Mouse (Mus musculus) cerebellum, adult 2 months (tissue): ENCODE measurements around the gene Fam149b. TPM values are rescaled to one million over a fixed set of nuclear protein-coding genes. Genes with fewer than 3 reads are reported as not detected.

ENCODE experiments used
- DNase-seq, 2 experiments: peaks; one replicate each; pipeline ENCODE4 v3.0.0; 2021
- H3K27ac ChIP-seq: fragments of 200-500 bp; 2 replicates; pipeline ENCODE4 v1.5.1; 2012; ENCODE audit warnings: low read length, control low read depth, inconsistent platforms; ENCODE audit not compliant: insufficient read depth
- H3K27me3 ChIP-seq: fragments of 200-500 bp; 2 replicates; pipeline ENCODE4 v1.6.1; 2012; ENCODE audit warnings: inconsistent platforms, mild to moderate bottlenecking, low read length, moderate library complexity; ENCODE audit not compliant: control insufficient read depth, insufficient read depth
- H3K4me1 ChIP-seq: fragments of 200-500 bp; 2 replicates; pipeline ENCODE4 v1.6.1; 2011; ENCODE audit warnings: low read length; ENCODE audit not compliant: control insufficient read depth, insufficient read depth
- H3K4me3 ChIP-seq: fragments of 200-500 bp; replicated peaks from 2 replicates; pipeline ENCODE3; 2011; ENCODE audit warnings: mild to moderate bottlenecking, low read depth, low read length, control low read depth; ENCODE audit not compliant: insufficient read depth
- CTCF ChIP-seq: fragments of 200-500 bp; IDR thresholded peaks from 2 replicates; pipeline ENCODE4 v1.5.1; 2011; ENCODE audit warnings: low read depth, mild to moderate bottlenecking, control low read depth, low read length, moderate library complexity, borderline replicate concordance; ENCODE audit not compliant: insufficient read depth
- POLR2A ChIP-seq: fragments of 200-500 bp; IDR thresholded peaks from 2 replicates; pipeline ENCODE4 v1.6.1; 2011; ENCODE audit warnings: low read length, control low read depth, borderline replicate concordance; ENCODE audit not compliant: insufficient read depth
- WGBS: fragments of 180-500 bp; shearing (Covaris S2); methylation state at CpG from one replicate; pipeline ENCODE4 v1.1.7; 2018; 5-methylcytosine and 5-hydroxymethylcytosine counted together
- polyA plus RNA-seq: library from polyadenylated mRNA; depleted of rRNA; stranded (reverse); fragments of >200 nt; gene quantifications from 2 replicates; pipeline ENCODE4 v1.2.3, GENCODE M21; 2012

Gene Fam149b
- polyA plus RNA-seq, 1 experiment: 59.0 TPM

- H3K27me3 ChIP-seq: no peaks in the 10 kb centered on the region
- DNase-seq: peak; percentile 94 to 98
- TF ChIP-seq POLR2A (peak; percentile 68), CTCF (peak; percentile 67)
- WGBS: under 1% methylated on average over 68 of the region's 68 CpGs
- no peaks in the 10 kb centered on the region for H3K4me1 ChIP-seq
- peak within 1 kb of the TSS; percentile 92 for H3K27ac ChIP-seq
- H3K4me3 ChIP-seq: peak within 1 kb of the TSS; percentile 90
Measured at GRCm38 (mm10) chr14:20393205-20393913, 45.4 kb downstream of the Fam149b start, which contains the start of gene Mrps16. Gene Mrps16 (minus strand): TSS chr14:20393634.

- Histone ChIP-seq H3K27ac (no peak overlapping the region), H3K4me1 (no peaks in the 10 kb centered on the region), H3K4me3 (no peak overlapping the region), H3K27me3 (no peaks in the 10 kb centered on the region)
- TF ChIP-seq POLR2A (no peak), CTCF (no peak)
- DNase-seq: no peak
- 57% methylated on average over 9 of the region's 9 CpGs for WGBS
Measured at GRCm38 (mm10) chr14:20397220-20397619, 49.3 kb downstream of the Fam149b start.

DNA sequence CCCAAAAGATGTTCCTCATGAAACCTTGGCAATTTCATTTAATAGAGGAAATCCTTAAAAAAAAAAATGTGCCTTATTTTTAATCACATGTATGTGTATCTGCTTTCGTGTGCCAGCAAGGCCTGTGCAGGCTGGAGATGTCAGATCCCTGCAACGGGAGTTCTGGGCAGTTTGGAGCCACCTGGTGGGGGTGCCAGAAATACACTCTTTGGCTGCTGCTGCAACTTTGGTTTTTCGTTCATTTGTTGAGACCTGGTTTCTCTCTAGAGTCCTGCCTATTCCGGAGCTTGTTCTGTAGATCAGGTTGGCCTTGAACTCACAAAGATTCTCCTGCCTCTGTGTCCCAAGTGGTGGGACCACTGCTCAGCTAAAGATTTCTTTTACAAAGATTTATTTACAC, 50.9 kb downstream of the Fam149b start:
- 26% methylated on average over 4 of the region's 4 CpGs for WGBS
- Histone ChIP-seq H3K4me3 (no peak overlapping the region), H3K27me3 (no peaks in the 10 kb centered on the region), H3K27ac (no peak overlapping the region), H3K4me1 (no peaks in the 10 kb centered on the region)
- TF ChIP-seq CTCF (no peak), POLR2A (no peak)
- no peak for DNase-seq

- no peak for DNase-seq
- Histone ChIP-seq H3K27ac (no peak overlapping the region), H3K4me1 (no peaks in the 10 kb centered on the region), H3K27me3 (no peaks in the 10 kb centered on the region), H3K4me3 (no peak overlapping the region)
- 35% methylated on average over 1 of the region's 1 CpGs for WGBS
- TF ChIP-seq CTCF: peak; percentile 45; the same call in 1 of the 2 replicates
- no peak for TF ChIP-seq POLR2A
Measured at GRCm38 (mm10) chr14:20400071-20400470, 52.1 kb downstream of the Fam149b start.

DNA sequence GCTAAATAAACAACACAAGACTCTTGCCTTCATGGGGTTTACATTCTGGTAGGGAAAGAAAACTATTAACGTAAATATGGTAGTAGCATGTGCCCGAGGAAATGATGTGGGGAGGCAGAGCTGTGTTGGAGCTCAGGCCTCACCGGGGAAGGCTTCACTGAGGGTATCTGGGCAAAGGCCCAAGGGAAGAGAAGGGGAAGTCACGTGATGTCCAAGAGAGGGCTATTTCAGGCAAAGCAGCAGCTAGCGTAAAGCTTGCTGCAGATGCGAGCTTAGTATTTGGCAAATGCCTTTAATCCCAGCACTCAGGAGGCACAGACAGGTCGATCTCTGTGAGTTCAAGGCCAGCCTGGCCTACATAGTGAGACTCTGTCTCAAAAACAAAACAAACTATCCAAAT, 74.3 kb downstream of the Fam149b start:
- TF ChIP-seq CTCF (no peak), POLR2A (no peak)
- H3K4me3 ChIP-seq: no peak overlapping the region
- DNase-seq: no peak
- no peaks in the 10 kb centered on the region for H3K4me1 ChIP-seq
- 41% methylated on average over 7 of the region's 7 CpGs for WGBS
- no peaks in the 10 kb centered on the region for H3K27me3 ChIP-seq
- H3K27ac ChIP-seq: no peak overlapping the region

- Histone ChIP-seq H3K4me1 (no peaks in the 10 kb centered on the region), H3K27me3 (no peaks in the 10 kb centered on the region), H3K27ac (no peak overlapping the region), H3K4me3 (no peak overlapping the region)
- TF ChIP-seq POLR2A (no peak), CTCF (no peak)
- no peak for DNase-seq
- WGBS: 94% methylated on average over 6 of the region's 6 CpGs
Measured at GRCm38 (mm10) chr14:20423046-20423445, 75.1 kb downstream of the Fam149b start.

DNA sequence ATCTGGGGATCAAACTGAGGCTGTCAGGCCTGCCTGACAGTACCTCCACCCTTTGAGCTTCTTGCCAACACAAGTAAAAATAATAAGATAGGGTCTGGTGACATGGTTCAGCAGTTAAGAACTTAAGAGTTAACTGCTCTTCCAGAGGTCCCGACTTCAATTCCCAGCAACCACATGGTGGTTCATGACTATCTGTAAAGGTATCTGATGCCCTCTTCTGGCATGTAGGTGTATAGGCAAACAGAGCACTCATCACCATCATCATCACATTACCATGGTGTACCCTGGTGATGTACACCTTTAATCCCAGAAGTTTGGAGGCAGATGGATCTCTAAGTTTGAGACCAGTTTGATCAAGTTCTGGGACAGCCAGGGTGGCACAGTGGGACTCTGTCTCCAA, 80.6 kb downstream of the Fam149b start:
- Histone ChIP-seq H3K27me3 (no peaks in the 10 kb centered on the region), H3K4me3 (no peak overlapping the region), H3K27ac (no peak overlapping the region), H3K4me1 (no peaks in the 10 kb centered on the region; the same call in 1 of the 2 replicates)
- no peak for DNase-seq
- WGBS: 19% methylated on average over 1 of the region's 1 CpGs
- no peak for TF ChIP-seq POLR2A
- no peak for TF ChIP-seq CTCF

GRCm38 (mm10) chr14:20429833-20430232, 81.9 kb downstream of the Fam149b start:
- DNase-seq: no peak
- 54% methylated on average over 1 of the region's 1 CpGs for WGBS

More at GRCm38 (mm10) chr14:20429833-20430232, 81.9 kb downstream of the Fam149b start:
- H3K4me1 ChIP-seq: no peaks in the 10 kb centered on the region; the same call in 1 of the 2 replicates
- TF ChIP-seq CTCF (no peak), POLR2A (no peak)
- no peaks in the 10 kb centered on the region for H3K27me3 ChIP-seq
- no peak overlapping the region for H3K27ac ChIP-seq
- H3K4me3 ChIP-seq: no peak overlapping the region
